Mouse (Mus musculus): ENCODE measurements around the gene Fam214a. TPM values are rescaled to one million over a fixed set of nuclear protein-coding genes. Genes with fewer than 3 reads are reported as not detected.
A peak's percentile ranks its signal among the peaks of the same experiment; 100 is the strongest.

Fam214a gene
- polyA plus RNA-seq, 1 experiment from 2014 or later: 11.8 TPM

DNA sequence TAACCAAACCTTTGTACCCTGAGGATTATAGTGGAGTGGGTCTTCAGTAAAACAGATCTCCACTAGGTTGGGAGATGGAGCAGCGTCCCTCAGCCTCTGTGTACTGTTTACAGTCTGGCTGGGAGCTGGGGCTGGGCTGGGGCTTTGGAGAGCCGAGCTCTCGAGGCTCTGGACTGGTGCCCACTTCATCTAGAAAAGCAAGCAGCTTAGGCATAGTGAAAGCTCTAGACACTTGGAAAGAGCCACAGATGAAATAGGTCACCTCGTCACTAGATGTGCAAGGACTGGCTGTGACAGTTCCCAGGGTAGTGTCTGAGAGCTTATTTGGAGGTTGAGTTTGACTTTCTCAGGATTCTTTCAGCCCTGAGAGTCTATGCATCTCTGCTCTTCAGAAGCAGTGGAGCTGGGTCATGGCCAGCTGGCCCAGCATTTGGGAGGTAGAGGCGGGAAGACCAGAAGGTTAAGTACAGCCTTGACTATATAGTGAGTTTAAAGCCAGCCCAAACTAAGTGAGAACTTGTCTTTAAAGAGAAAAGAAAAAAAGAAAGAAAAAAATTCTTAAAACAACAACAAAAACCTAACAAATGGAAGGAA is 49.0 kb downstream of the Fam214a start:
- ATAC-seq (ENCODE audit: insufficient number of reproducible peaks, low FRiP score): 0 out of 2 replicates have a peak, but pooled peaks have one; percentile 42
- Histone ChIP-seq H3K4me2 (no peak overlapping the region), H3K4me3 (no peak overlapping the region), H3K27me3 (replicated peaks) (no peaks in the 10 kb centered on the region), H3K4me1 (replicated peaks) (peaks cover 21% of the 10 kb centered on the region), H3K9ac (no peak overlapping the region; the same call in 1 of the 2 replicates), H3K9me3 (replicated peaks) (no peaks in the 10 kb centered on the region), H3K36me3 (peaks cover 12% of the 10 kb centered on the region), H3K27ac (ENCODE audit: poor library complexity, severe bottlenecking) (no peak overlapping the region)
- WGBS: 42% methylated on average over 5 of the region's 5 CpGs

DNA sequence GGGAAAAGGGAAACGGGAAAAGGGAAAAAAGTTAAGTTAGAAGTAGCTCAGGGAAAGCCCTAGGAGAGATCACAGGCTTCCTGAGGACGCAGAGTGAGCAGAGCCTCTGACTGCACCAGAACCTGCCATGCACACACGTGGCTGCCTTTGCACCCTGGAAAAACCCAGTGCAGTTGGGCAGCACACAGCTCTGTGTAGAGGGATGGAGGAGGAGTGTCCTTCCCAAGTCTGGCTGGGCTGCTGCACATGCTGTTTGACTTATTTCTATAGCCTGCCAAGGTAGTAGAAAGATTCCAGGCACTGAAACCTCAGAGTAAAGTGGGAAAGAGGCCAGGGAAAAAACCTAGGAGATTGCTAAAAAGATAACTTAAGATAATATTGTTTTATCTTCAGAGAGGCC is 49.6 kb downstream of the Fam214a start:
- WGBS: 60% methylated on average over 3 of the region's 3 CpGs
- no peak overlapping the region for H3K27ac ChIP-seq (ENCODE audit: poor library complexity, severe bottlenecking)
- no peaks in the 10 kb centered on the region for H3K27me3 ChIP-seq (replicated peaks)
- ATAC-seq (ENCODE audit: insufficient number of reproducible peaks, low FRiP score): no peak
- H3K4me3 ChIP-seq: no peak overlapping the region
- peaks cover 15% of the 10 kb centered on the region for H3K36me3 ChIP-seq
- no peak overlapping the region for H3K9ac ChIP-seq
- H3K4me1 ChIP-seq (replicated peaks): peaks cover 21% of the 10 kb centered on the region
- H3K4me2 ChIP-seq: no peak overlapping the region
- no peaks in the 10 kb centered on the region for H3K9me3 ChIP-seq (replicated peaks)

DNA sequence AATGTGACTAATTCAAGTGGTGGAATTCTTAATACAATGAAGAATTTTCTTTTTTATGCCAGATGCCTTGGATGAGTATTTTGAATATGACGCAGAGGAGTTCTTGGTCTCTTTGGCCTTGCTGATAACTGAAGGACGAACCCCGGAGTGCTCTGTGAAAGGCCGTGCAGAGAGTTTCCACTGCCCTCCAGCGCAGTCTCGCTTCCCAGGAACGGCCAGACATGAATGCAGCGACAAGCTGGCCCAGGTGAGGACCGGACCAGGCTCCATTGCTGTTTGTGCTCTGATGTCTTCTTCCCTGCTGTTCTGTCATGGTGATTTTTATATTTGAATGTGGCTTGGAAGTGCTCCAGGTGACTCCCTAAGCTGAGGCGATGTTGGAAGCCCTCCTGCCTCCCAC is 51.5 kb downstream of the Fam214a start:
- H3K9me3 ChIP-seq (replicated peaks): no peaks in the 10 kb centered on the region
- WGBS: 76% methylated on average over 10 of the region's 10 CpGs
- no peak overlapping the region for H3K27ac ChIP-seq (ENCODE audit: poor library complexity, severe bottlenecking)
- no peaks in the 10 kb centered on the region for H3K27me3 ChIP-seq (replicated peaks)
- H3K9ac ChIP-seq: no peak overlapping the region
- H3K4me1 ChIP-seq (replicated peaks): peaks cover 21% of the 10 kb centered on the region
- no peak overlapping the region for H3K4me2 ChIP-seq
- H3K36me3 ChIP-seq: peaks cover 21% of the 10 kb centered on the region
- no peak for ATAC-seq (ENCODE audit: insufficient number of reproducible peaks, low FRiP score)
- H3K4me3 ChIP-seq: no peak overlapping the region

DNA sequence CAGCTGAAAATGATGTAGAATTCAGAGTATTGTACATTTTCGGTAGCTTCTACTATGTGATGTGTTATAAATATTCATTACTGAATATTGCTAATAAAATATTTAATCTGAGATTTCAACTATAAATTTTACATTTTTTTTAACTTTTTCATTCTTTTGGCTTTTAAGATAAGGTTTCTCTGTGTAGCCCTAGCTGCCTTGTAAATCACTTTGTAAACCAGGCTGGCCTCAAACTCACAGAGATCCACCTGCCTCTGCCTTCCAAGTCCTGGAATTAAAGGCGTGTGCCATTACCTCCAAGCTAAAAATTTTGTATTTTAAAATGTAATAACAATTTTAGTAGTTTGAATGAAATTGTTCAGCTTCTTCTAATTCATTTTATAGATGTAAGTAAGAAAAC is 63.9 kb downstream of the Fam214a start:
- H3K9ac ChIP-seq: no peak overlapping the region
- H3K4me1 ChIP-seq (replicated peaks): no peaks in the 10 kb centered on the region
- no peaks in the 10 kb centered on the region for H3K27me3 ChIP-seq (replicated peaks)
- H3K4me3 ChIP-seq: no peak overlapping the region
- no peak overlapping the region for H3K27ac ChIP-seq (ENCODE audit: poor library complexity, severe bottlenecking)
- no peak for ATAC-seq (ENCODE audit: insufficient number of reproducible peaks, low FRiP score)
- H3K36me3 ChIP-seq: peaks cover 43% of the 10 kb centered on the region
- no peaks in the 10 kb centered on the region for H3K9me3 ChIP-seq (replicated peaks)
- WGBS: 87% methylated on average over 2 of the region's 2 CpGs
- H3K4me2 ChIP-seq: no peak overlapping the region

DNA sequence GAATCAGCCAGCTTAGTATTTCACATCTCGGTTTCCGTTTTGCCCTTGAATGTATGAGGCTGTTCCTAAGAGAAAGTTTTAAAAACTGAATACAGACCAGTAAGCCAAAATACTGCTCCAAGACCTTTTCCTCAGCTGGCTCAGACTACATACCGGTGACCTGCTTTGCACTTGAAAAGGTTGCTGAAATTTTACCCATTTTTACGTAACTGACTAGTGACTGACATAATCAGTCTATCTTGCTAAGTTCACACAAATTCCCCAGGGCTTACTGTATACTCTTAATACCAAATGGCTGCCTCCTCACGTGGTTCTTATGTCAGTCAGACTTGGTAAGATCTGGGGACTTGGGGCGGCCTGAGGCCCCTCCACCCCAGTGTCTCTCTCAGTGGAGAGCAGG is 66.5 kb downstream of the Fam214a start:
- Histone ChIP-seq H3K4me1 (replicated peaks) (peaks cover 4% of the 10 kb centered on the region; the same call in 1 of the 2 replicates), H3K27ac (ENCODE audit: poor library complexity, severe bottlenecking) (no peak overlapping the region), H3K4me2 (no peak overlapping the region), H3K27me3 (replicated peaks) (no peaks in the 10 kb centered on the region), H3K9ac (no peak overlapping the region), H3K4me3 (no peak overlapping the region), H3K9me3 (replicated peaks) (no peaks in the 10 kb centered on the region), H3K36me3 (peaks cover 36% of the 10 kb centered on the region)
- ATAC-seq (ENCODE audit: insufficient number of reproducible peaks, low FRiP score): no peak
- 87% methylated on average over 6 of the region's 6 CpGs for WGBS

DNA sequence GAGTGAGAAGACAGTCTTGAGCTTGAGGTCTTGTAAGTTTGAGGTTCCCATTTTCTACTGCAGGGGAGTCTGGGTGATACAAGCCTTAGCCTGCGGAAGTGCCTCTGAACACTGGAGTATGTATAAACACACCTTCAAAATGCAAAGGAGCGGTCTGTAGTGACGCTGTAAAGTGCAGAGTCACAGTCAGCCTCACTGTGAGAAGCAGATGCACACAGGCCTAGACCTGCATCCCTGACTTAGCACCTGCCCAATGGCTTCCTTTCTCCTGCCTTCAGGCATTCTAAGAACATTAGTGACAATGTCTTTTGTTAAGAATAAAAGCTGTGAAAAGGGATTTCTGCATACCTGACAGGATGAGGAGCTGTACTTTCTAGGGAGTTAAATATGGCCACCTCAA is 66.9 kb downstream of the Fam214a start:
- 83% methylated on average over 3 of the region's 3 CpGs for WGBS
- H3K9ac ChIP-seq: no peak overlapping the region
- H3K27me3 ChIP-seq (replicated peaks): no peaks in the 10 kb centered on the region
- peaks cover 34% of the 10 kb centered on the region for H3K36me3 ChIP-seq
- peaks cover 6% of the 10 kb centered on the region; the same call in 1 of the 2 replicates for H3K4me1 ChIP-seq (replicated peaks)
- ATAC-seq (ENCODE audit: insufficient number of reproducible peaks, low FRiP score): no peak
- H3K4me2 ChIP-seq: no peak overlapping the region
- H3K9me3 ChIP-seq (replicated peaks): no peaks in the 10 kb centered on the region
- no peak overlapping the region for H3K27ac ChIP-seq (ENCODE audit: poor library complexity, severe bottlenecking)
- H3K4me3 ChIP-seq: no peak overlapping the region

DNA sequence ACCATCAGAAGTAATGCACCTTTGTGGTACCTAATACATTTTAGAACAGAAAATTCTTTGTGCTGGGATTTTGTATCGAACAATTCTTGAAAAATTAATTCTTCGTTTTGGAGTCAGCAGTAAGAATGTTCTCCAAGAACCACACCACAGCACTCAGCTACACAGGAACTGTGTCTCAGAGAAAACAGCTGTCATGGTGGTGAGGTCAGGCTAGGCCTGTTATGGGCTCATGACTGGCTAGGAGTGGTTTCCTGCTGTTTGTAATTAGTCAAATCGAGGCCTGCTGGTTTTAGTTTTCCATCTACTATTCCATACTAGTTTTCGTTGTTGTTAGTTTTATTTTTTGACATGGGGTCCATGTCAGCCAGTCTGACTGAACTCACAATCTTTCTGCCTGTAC is 67.9 kb downstream of the Fam214a start:
- H3K9me3 ChIP-seq (replicated peaks): no peaks in the 10 kb centered on the region
- WGBS: 77% methylated on average over 4 of the region's 4 CpGs
- H3K27me3 ChIP-seq (replicated peaks): no peaks in the 10 kb centered on the region
- H3K4me2 ChIP-seq: no peak overlapping the region
- H3K4me1 ChIP-seq (replicated peaks): peaks cover 6% of the 10 kb centered on the region; the same call in 1 of the 2 replicates
- peaks cover 29% of the 10 kb centered on the region for H3K36me3 ChIP-seq
- no peak overlapping the region for H3K4me3 ChIP-seq
- H3K9ac ChIP-seq: no peak overlapping the region
- no peak overlapping the region for H3K27ac ChIP-seq (ENCODE audit: poor library complexity, severe bottlenecking)
- ATAC-seq (ENCODE audit: insufficient number of reproducible peaks, low FRiP score): no peak

DNA sequence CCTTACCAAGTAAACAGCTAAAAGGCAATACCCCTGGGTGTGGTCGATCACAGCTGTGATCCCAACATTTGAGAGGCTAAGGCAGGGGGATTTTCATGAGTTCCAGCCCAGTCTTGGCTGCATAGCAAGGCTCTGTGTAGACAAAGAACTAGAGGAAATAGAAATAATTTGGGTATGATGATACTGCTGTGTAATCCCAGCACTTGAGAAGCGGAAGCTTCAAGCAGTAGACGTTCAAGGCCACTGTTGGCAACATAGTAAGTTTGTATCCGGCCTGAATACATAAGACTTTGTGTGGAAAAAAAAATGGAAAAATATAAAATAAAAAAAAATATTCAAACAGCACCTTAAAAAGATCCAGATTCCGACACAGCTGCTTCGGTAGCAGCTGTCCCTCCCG is 69.9 kb downstream of the Fam214a start:
- no peak for ATAC-seq (ENCODE audit: insufficient number of reproducible peaks, low FRiP score)
- H3K27me3 ChIP-seq (replicated peaks): no peaks in the 10 kb centered on the region
- no peak overlapping the region for H3K4me3 ChIP-seq
- H3K36me3 ChIP-seq: peaks cover 29% of the 10 kb centered on the region
- H3K27ac ChIP-seq (ENCODE audit: poor library complexity, severe bottlenecking): no peak overlapping the region
- H3K4me2 ChIP-seq: no peak overlapping the region
- H3K9ac ChIP-seq: no peak overlapping the region
- H3K4me1 ChIP-seq (replicated peaks): peaks cover 6% of the 10 kb centered on the region; the same call in 1 of the 2 replicates
- 84% methylated on average over 7 of the region's 7 CpGs for WGBS
- no peaks in the 10 kb centered on the region for H3K9me3 ChIP-seq (replicated peaks)

DNA sequence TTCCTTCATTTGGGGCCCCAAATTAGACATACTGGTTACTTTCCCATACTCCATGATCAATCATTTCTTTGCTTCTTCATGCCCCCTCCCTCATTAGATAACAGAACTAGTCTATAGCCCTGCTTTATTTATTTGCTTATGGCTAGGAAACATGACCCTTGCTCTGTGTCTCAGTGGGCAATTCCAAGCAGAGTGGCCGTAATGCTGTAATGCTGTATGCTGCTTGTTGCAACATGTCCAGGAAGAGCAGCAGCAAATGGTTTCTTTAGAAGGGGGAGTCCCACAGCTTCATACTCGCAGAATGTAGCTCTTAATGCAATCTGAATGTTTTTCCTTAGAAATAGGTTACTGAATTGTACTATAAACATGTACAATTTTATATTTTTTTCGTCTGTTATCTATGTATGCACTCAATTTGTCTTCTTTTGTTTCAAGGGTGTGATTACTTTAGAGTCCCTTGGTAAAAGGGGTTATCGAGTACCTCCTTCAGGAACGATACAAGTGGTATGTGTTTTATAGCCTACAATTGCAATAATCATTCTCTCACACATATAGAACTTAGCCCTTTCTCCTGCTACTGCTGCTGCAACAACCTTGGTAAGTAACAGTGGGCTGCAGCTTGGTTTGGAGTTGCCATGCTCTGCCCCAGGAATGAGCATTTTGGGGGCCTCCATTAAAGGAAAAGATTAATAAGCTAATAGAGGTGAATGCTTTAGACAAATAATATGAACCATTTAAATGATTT is 70.6 kb downstream of the Fam214a start:
- Histone ChIP-seq H3K4me3 (no peak overlapping the region), H3K4me2 (no peak overlapping the region), H3K27me3 (replicated peaks) (no peaks in the 10 kb centered on the region), H3K9me3 (replicated peaks) (no peaks in the 10 kb centered on the region), H3K36me3 (peaks cover 27% of the 10 kb centered on the region), H3K9ac (no peak overlapping the region), H3K27ac (ENCODE audit: poor library complexity, severe bottlenecking) (no peak overlapping the region), H3K4me1 (replicated peaks) (peaks cover 6% of the 10 kb centered on the region; the same call in 1 of the 2 replicates)
- no peak for ATAC-seq (ENCODE audit: insufficient number of reproducible peaks, low FRiP score)
- WGBS: 72% methylated on average over 5 of the region's 5 CpGs

DNA sequence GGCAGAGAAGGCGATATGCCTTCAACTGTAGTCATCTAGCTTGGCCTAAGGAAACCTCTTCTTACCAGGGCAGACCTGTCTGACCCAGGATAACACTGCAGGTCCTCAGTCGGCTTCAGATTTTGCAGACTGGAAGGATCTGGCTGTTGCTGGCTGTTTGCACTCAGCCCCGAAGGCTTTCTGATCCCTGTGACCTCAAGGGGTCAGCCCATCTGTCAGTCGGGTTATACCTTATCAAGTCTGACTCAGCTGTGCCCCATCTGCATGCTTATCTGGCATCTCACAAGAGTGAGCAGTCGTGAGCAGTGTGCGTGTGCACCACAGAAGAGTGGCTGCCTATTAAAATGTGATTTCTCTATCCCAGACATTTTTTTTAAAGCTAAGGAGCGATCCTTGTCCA is 71.4 kb downstream of the Fam214a start:
- no peak for ATAC-seq (ENCODE audit: insufficient number of reproducible peaks, low FRiP score)

DNA sequence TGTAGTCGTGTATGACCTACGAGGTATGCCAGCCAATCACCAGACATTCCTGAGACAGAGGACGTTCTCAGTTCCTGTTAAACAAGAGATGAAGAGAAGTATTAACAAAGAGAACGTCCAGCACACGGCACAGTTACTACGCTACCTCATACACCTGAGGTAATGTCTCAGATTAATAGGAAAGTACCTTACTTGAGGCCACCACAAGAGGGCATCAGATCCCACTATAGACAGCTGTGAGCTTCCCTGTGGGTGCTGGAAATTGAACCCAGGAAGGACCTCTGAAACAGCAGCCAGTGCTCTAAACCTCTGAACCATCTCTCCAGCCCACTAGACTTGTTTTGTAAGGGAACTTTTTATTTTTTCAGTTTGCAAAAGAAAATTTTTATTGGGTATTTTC is 73.0 kb downstream of the Fam214a start:
- peaks cover 6% of the 10 kb centered on the region; the same call in 1 of the 2 replicates for H3K4me1 ChIP-seq (replicated peaks)
- no peaks in the 10 kb centered on the region for H3K27me3 ChIP-seq (replicated peaks)
- no peak for ATAC-seq (ENCODE audit: insufficient number of reproducible peaks, low FRiP score)
- no peak overlapping the region for H3K27ac ChIP-seq (ENCODE audit: poor library complexity, severe bottlenecking)
- H3K4me3 ChIP-seq: no peak overlapping the region
- no peak overlapping the region for H3K9ac ChIP-seq
- WGBS: 71% methylated on average over 6 of the region's 6 CpGs
- no peaks in the 10 kb centered on the region for H3K9me3 ChIP-seq (replicated peaks)
- no peak overlapping the region for H3K4me2 ChIP-seq
- H3K36me3 ChIP-seq: peaks cover 12% of the 10 kb centered on the region

More for the DNA sequence above, 71.4 kb downstream of the Fam214a start:
- Histone ChIP-seq H3K9me3 (replicated peaks) (no peaks in the 10 kb centered on the region), H3K27ac (ENCODE audit: poor library complexity, severe bottlenecking) (no peak overlapping the region), H3K4me2 (no peak overlapping the region), H3K36me3 (peaks cover 22% of the 10 kb centered on the region), H3K4me1 (replicated peaks) (peaks cover 6% of the 10 kb centered on the region; the same call in 1 of the 2 replicates), H3K4me3 (no peak overlapping the region), H3K9ac (no peak overlapping the region), H3K27me3 (replicated peaks) (no peaks in the 10 kb centered on the region)
- 23% methylated on average over 7 of the region's 7 CpGs for WGBS

All from heart, embryonic 12.5 days (tissue).